Mouse (Mus musculus) small intestine, adult 2 months (tissue): ENCODE data around the gene Tigd3. TPM values are rescaled to one million over a fixed set of nuclear protein-coding genes. Genes with fewer than 3 reads are reported as not detected.

ENCODE experiments used
- H3K27ac ChIP-seq: fragments of 200-500 bp; 2 replicates; pipeline ENCODE4 v1.5.1; 2012; ENCODE audit warnings: low read depth, low read length, control low read depth, inconsistent platforms; ENCODE audit not compliant: insufficient read depth
- H3K27me3 ChIP-seq: fragments of 200-500 bp; 2 replicates; pipeline ENCODE4 v1.6.1; 2012; ENCODE audit warnings: mild to moderate bottlenecking, moderate library complexity, low read length, inconsistent platforms; ENCODE audit not compliant: control insufficient read depth, insufficient read depth
- H3K36me3 ChIP-seq: fragments of 200-500 bp; 2 replicates; pipeline ENCODE4 v1.6.1; 2012; ENCODE audit warnings: mild to moderate bottlenecking, low read length, control low read depth, inconsistent platforms; ENCODE audit not compliant: control insufficient read depth, insufficient read depth
- H3K4me1 ChIP-seq: fragments of 200-500 bp; 2 replicates; pipeline ENCODE4 v1.6.1; 2012; ENCODE audit warnings: low read length, inconsistent platforms, mixed read lengths; ENCODE audit not compliant: control insufficient read depth, insufficient read depth, insufficient read length
- H3K4me3 ChIP-seq: fragments of 200-500 bp; 2 replicates; pipeline ENCODE4 v1.5.1; 2012; ENCODE audit warnings: low read depth, mild to moderate bottlenecking, control low read depth, inconsistent platforms, low read length, moderate library complexity
- CTCF ChIP-seq: fragments of 200-500 bp; IDR thresholded peaks from 2 replicates; pipeline ENCODE4 v1.5.1; 2012; ENCODE audit warnings: low read depth, mild to moderate bottlenecking, control low read depth, inconsistent platforms, low read length, moderate library complexity, mixed read lengths; ENCODE audit not compliant: insufficient replicate concordance, insufficient read length; ENCODE audit errors: extremely low read depth
- POLR2A ChIP-seq: fragments of 200-500 bp; IDR thresholded peaks from 2 replicates; pipeline ENCODE4 v1.6.1; 2012; ENCODE audit warnings: low read depth, mild to moderate bottlenecking, control low read depth, inconsistent platforms, low read length, moderate library complexity
- WGBS: fragments of 180-500 bp; shearing (Covaris S2); methylation state at CpG from one replicate; pipeline ENCODE4 v1.1.7; 2018; 5-methylcytosine and 5-hydroxymethylcytosine counted together
- polyA plus RNA-seq: library from polyadenylated mRNA; depleted of rRNA; stranded (reverse); fragments of >200 nt; gene quantifications from 2 replicates; pipeline ENCODE4 v1.2.3, GENCODE M21; 2012

Gene Tigd3
- polyA plus RNA-seq, 1 experiment: 2.0 TPM

DNA sequence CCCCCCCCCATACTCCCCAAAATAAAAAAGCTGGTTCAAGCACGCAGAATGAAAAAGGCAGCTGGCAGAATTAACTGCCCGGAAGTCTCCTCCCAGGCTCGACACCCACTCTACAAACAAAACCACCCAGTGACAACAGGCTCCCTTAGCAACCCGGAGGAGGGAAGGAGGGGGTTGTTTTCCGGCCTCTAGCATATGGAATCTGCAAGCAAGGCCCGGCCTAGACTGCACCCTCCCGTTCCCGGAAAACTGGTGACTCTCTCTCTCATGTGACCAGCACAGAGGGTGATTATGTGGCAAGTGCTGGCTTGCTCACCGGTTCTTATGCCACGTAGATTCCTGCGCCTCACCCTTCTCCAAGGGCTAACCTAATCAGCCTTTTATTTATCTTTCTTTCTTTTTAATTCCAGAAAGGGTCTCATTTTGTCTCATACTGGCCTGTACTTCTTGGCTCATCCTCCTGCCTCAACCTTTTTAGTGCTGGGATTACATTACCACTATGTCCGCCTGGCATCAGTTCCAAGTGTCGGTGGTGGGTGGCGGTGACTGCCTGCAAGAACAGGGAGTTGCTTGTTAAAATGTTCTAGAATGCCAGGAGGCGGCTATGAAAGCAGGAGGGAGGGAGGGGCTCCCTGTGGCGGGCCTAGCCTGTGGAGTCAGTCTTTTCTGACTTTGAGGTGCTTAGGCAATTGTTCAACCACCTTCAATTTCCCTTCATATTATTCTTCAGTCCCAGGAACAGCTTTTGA, 47.2 kb downstream of the Tigd3 start:
- Histone ChIP-seq H3K27ac (peak overlapping the region; percentile 99), H3K36me3 (peaks cover 16% of the 10 kb centered on the region), H3K4me1 (peaks cover 29% of the 10 kb centered on the region), H3K4me3 (peak overlapping the region; percentile 57), H3K27me3 (no peaks in the 10 kb centered on the region)
- peak; percentile 38; the same call in 1 of the 2 replicates for TF ChIP-seq POLR2A
- no peak for TF ChIP-seq CTCF
- WGBS: 4% methylated on average over 16 of the region's 16 CpGs

GRCm38 (mm10) chr19:5846154-5846553, 47.8 kb downstream of the Tigd3 start:
- Histone ChIP-seq H3K4me1 (peaks cover 30% of the 10 kb centered on the region), H3K27me3 (no peaks in the 10 kb centered on the region), H3K36me3 (peaks cover 16% of the 10 kb centered on the region), H3K4me3 (peak overlapping the region; percentile 57), H3K27ac (peak overlapping the region; percentile 100)
- TF ChIP-seq CTCF (no peak), POLR2A (no peak)
- WGBS: 0% methylated on average over 7 of the region's 7 CpGs

GRCm38 (mm10) chr19:5845319-5846135, 48.4 kb downstream of the Tigd3 start:
- Histone ChIP-seq H3K27ac (peak overlapping the region; percentile 100), H3K4me3 (peak overlapping the region; percentile 83), H3K27me3 (no peaks in the 10 kb centered on the region), H3K4me1 (peaks cover 26% of the 10 kb centered on the region), H3K36me3 (peaks cover 16% of the 10 kb centered on the region)
- WGBS: under 1% methylated on average over 45 of the region's 45 CpGs
- TF ChIP-seq POLR2A (peak; percentile 100), CTCF (peak; percentile 17; the same call in 1 of the 2 replicates)

GRCm38 (mm10) chr19:5844831-5845318, 49.1 kb downstream of the Tigd3 start:
- no peak for TF ChIP-seq POLR2A
- TF ChIP-seq CTCF: no peak
- peaks cover 21% of the 10 kb centered on the region for H3K4me1 ChIP-seq
- WGBS: 3% methylated on average over 12 of the region's 12 CpGs
- H3K27me3 ChIP-seq: no peaks in the 10 kb centered on the region
- peaks cover 16% of the 10 kb centered on the region for H3K36me3 ChIP-seq
- H3K4me3 ChIP-seq: peak overlapping the region; percentile 83
- peak overlapping the region; percentile 100 for H3K27ac ChIP-seq

DNA sequence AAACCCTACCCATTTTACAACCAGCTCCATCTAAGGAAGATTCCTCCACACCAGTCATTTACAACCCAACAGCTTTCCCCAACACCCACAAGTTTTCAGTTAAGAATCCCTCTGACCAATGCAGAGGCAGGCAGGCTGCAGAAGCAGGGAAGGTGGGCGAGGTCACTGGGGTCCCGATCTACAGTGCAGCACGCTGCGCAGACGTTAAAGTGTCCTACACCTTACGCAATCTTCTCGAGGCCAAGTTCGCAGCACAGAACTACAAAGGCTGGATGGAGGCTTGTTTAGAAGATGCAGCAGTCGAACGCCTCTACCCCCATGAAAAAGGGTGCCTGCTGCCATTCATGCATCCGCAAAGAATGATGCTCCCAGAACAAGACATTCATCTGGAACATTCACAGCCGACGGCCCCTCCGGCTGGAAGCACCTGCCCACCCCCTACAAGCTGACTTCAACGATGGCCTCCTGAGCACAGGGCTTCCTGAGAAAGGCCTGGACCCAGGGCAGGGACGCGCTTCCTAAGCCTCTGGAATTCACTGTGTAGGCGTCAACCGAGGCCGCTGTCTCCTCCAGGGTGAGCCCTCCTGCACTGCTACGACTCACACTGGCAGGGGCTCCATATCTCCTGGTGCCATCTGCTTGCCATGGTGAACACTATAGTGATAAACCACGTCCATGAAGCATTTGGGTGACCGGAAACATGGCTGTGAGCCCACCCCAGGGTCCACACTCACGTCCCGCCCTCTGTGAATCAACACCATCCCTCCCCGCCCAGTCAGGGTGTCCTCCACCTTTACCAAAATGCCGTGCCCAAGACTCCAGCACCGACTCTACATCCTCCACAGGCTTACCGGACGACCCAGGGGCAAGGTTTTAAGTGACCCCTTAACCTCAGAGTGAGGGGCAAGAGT, 49.9 kb downstream of the Tigd3 start:
- Histone ChIP-seq H3K27ac (peak overlapping the region; percentile 100), H3K36me3 (peaks cover 16% of the 10 kb centered on the region), H3K4me3 (peak overlapping the region; percentile 83), H3K4me1 (peaks cover 14% of the 10 kb centered on the region), H3K27me3 (no peaks in the 10 kb centered on the region)
- TF ChIP-seq CTCF (no peak), POLR2A (no peak; the same call in 1 of the 2 replicates)
- WGBS: 10% methylated on average over 30 of the region's 30 CpGs
